Mouse (Mus musculus) urinary bladder, adult 2 months (tissue): ENCODE measurements around the gene Pglyrp2. TPM values are rescaled to one million over a fixed set of nuclear protein-coding genes. Genes with fewer than 3 reads are reported as not detected.

Experiments used
- polyA plus RNA-seq: library from polyadenylated mRNA; depleted of rRNA; stranded (reverse); fragments of >200 nt; gene quantifications from 2 replicates; pipeline ENCODE4 v1.2.3, GENCODE M21; 2012; rRNA removed

The Pglyrp2 gene
- polyA plus RNA-seq, 1 experiment, result 0.50 TPM

Other genes starting within 250 kb of the Pglyrp2 start
- gene Ephx3, start 234.6 kb downstream of the Pglyrp2 start, polyA plus RNA-seq, result 3.6 and 4.4 TPM in 2 replicates
- gene Brd4, start 139.4 kb downstream of the Pglyrp2 start, polyA plus RNA-seq, result 17.6 and 43.9 TPM in 2 replicates
- gene Akap8, start 102.9 kb downstream of the Pglyrp2 start, polyA plus RNA-seq, result 70.9 and 76.2 TPM in 2 replicates
- gene Akap8l, start 73.6 kb downstream of the Pglyrp2 start, polyA plus RNA-seq, result 149 and 154 TPM in 2 replicates
- 28.3 and 34.2 TPM in 2 replicates for gene Wiz, start 34.7 kb downstream of the Pglyrp2 start, polyA plus RNA-seq
- gene Rasal3, start 20.6 kb downstream of the Pglyrp2 start, polyA plus RNA-seq, result 2.6 and 3.5 TPM in 2 replicates
- 8.8 and 9.2 TPM in 2 replicates for gene Cyp4f39, start 28.6 kb upstream of the Pglyrp2 start, polyA plus RNA-seq
- gene Cyp4f17, start 81.9 kb upstream of the Pglyrp2 start, polyA plus RNA-seq, result 13.5 and 13.6 TPM in 2 replicates
- gene Cyp4f16, start 112.4 kb upstream of the Pglyrp2 start, polyA plus RNA-seq, result 19.7 and 22.9 TPM in 2 replicates
- 0.01 TPM in 1 of 2 replicates, not detected in the other for gene Cyp4f37, start 197.1 kb upstream of the Pglyrp2 start, polyA plus RNA-seq
- 0.19 and 0.50 TPM in 2 replicates for gene Cyp4f40, start 234.7 kb upstream of the Pglyrp2 start, polyA plus RNA-seq